Mouse (Mus musculus) mesoderm, embryonic 11.5 days (tissue): Measurements from ENCODE around the gene Rbm8a.
"Not testable (repeated sequence)": the region's sequence is repeated elsewhere in the genome, so short reads cannot be mapped to it uniquely, and the experiment has no call there.

Source experiments
- DNase-seq: peaks from one replicate; pipeline ENCODE4 v3.0.0-alpha.2; 2012; ENCODE audit warnings: low read depth, low spot score

Gene Rbm8a

GRCm38 (mm10) chr3:96603311-96603710 is 26.4 kb upstream of the Rbm8a start:
- DNase-seq, result no peak

- DNase-seq, result not testable (repeated sequence)
Measured at GRCm38 (mm10) chr3:96606007-96606406, 23.7 kb upstream of the Rbm8a start.

GRCm38 (mm10) chr3:96606618-96607017 is 23.1 kb upstream of the Rbm8a start:
- DNase-seq, result no peak

GRCm38 (mm10) chr3:96617941-96618340 is 11.8 kb upstream of the Rbm8a start:
- no peak for DNase-seq

GRCm38 (mm10) chr3:96623201-96623600 is 6.5 kb upstream of the Rbm8a start:
- DNase-seq, result no peak

GRCm38 (mm10) chr3:96632058-96632457 is 2.3 kb downstream of the Rbm8a start:
- no peak for DNase-seq

- DNase-seq, result no peak
Measured at GRCm38 (mm10) chr3:96634015-96634414, 4.3 kb downstream of the Rbm8a start.

- peak; percentile 85 for DNase-seq
Measured at GRCm38 (mm10) chr3:96634928-96635879, 5.5 kb downstream of the Rbm8a start, which contains the start of the genes Pex11b and Gm42957. Gene Pex11b (plus strand): TSS chr3:96635376. Gene Gm42957 (plus strand): TSS chr3:96635474.

- no peak for DNase-seq
Measured at GRCm38 (mm10) chr3:96635906-96636305, 6.2 kb downstream of the Rbm8a start.

GRCm38 (mm10) chr3:96636448-96636847 is 6.7 kb downstream of the Rbm8a start:
- no peak for DNase-seq

- DNase-seq, result peak; percentile 61
Measured at GRCm38 (mm10) chr3:96639219-96639618, 9.5 kb downstream of the Rbm8a start.

- peak; percentile 41 for DNase-seq
Measured at GRCm38 (mm10) chr3:96645018-96645649, 15.4 kb downstream of the Rbm8a start, which contains the start of gene Itga10. Gene Itga10 (plus strand): TSS chr3:96645584.

GRCm38 (mm10) chr3:96647365-96647764 is 17.6 kb downstream of the Rbm8a start:
- no peak for DNase-seq

- no peak for DNase-seq
Measured at GRCm38 (mm10) chr3:96660901-96661300, 31.2 kb downstream of the Rbm8a start.

GRCm38 (mm10) chr3:96662731-96663316 is 33.1 kb downstream of the Rbm8a start:
- no peak for DNase-seq

- peak; percentile 92 for DNase-seq
Measured at GRCm38 (mm10) chr3:96663432-96664239, 33.9 kb downstream of the Rbm8a start.

- not testable (repeated sequence) for DNase-seq
Measured at GRCm38 (mm10) chr3:96665732-96666363, 36.1 kb downstream of the Rbm8a start.

GRCm38 (mm10) chr3:96666916-96667315 is 37.2 kb downstream of the Rbm8a start:
- no peak for DNase-seq

GRCm38 (mm10) chr3:96667316-96667715 is 37.6 kb downstream of the Rbm8a start:
- no peak for DNase-seq

- no peak for DNase-seq
Measured at GRCm38 (mm10) chr3:96668424-96669067, 38.8 kb downstream of the Rbm8a start.
